Mouse (Mus musculus) adrenal gland, adult 2 months (tissue): Measurements from ENCODE around the gene Lrrn4cl. TPM values are rescaled to one million over a fixed set of nuclear protein-coding genes. Genes with fewer than 3 reads are reported as not detected.
"Not testable (repeated sequence)": the region's sequence is repeated elsewhere in the genome, so short reads cannot be mapped to it uniquely, and the experiment has no call there.

Experiments used
- DNase-seq: peaks from one replicate; pipeline ENCODE4 v3.0.0; 2021
- microRNA-seq, 2 experiments: library from miRNA; unstranded; fragments of <30 nt; microRNA quantifications; one replicate each; pipeline ENCODE4 v1.2.0; 2021
- polyA plus RNA-seq: library from polyadenylated mRNA; depleted of rRNA; stranded (reverse); fragments of >200 nt; gene quantifications from 2 replicates; pipeline ENCODE4 v1.2.3, GENCODE M21; 2012; rRNA removed
- total RNA-seq, 2 experiments: library from RNA; stranded (reverse); gene quantifications; 2 replicates each; pipeline ENCODE4 v1.2.3; 2021

The Lrrn4cl gene
- total and polyA plus RNA-seq, 3 experiments: 1.3 to 6.2 (median 2.2) TPM

DNA sequence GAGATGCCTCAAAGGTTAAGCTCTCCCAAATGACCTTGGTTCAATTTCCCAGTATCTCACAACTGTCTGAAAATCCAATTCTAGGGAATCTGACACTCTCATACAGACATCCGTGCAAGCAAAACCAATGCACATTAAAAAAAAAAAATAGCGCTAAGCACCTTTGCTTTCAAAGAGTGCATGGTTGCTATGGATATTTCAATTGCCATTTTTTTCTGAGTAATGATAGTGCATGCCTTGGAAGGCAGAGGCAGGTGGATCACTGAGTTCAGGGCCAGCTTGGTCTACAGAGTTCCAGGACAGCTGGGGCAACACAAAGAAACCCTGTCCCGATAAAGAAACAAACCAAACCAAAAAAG lies 30.4 kb downstream of the Lrrn4cl start:
- no peak for DNase-seq

DNA sequence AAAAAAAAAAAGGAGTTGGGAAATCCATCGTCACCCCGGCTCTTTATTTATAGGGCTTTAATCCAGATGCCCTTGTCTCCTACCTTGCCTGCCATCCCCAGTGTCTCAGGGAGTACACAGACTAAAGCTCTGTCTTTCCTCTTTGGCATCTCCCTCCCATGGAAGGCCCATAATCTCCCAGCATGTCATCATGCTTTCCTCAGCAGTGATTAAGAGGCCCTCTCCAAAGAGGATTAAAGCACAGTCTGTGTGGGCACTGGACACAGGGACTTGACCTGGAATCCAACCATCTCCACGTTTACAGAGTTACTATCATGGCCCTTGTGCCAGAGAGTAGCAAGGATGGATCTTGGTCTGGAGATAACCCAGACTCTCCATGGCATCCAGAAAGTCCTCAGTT lies 33.0 kb downstream of the Lrrn4cl start, which contains the start of the genes Lbhd1 and Gm49403:
Gene Lbhd1, plus strand, starts transcription at position 117 of the 400 bp plus-strand sequence.
Gene Gm49403, plus strand, starts transcription at position 315 of the 400 bp plus-strand sequence.
- no peak for DNase-seq

DNA sequence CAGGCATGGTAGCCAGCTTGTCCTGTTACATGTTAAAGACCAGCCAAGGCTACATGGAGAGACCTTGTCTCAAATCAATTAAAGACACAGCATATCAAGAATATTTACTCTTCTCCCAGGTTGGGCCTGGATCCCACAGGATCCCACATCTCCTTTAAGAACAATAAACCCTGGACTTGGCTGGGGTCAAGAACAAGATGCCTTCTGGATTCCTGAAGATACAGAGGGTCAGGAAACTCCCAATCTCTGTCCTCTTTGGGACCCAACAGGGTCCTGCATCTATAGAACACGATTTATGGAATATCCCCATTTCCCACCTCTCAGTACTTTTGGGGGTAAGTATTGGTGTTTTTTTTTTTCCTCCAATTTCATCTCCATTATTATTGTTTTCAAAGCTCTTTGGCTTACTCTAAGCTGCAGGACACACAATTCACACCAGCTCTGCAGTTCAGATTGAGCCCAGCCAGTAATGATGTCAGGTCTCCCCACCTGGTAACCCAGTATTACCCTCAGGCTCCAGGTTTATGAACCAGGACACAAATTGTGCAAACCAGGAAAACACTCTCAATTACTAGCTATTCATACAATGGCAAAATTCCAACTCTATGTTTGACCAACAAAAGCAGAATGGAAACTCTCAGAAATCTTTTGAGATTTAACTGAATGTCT lies 36.5 kb downstream of the Lrrn4cl start:
- DNase-seq: no peak

DNA sequence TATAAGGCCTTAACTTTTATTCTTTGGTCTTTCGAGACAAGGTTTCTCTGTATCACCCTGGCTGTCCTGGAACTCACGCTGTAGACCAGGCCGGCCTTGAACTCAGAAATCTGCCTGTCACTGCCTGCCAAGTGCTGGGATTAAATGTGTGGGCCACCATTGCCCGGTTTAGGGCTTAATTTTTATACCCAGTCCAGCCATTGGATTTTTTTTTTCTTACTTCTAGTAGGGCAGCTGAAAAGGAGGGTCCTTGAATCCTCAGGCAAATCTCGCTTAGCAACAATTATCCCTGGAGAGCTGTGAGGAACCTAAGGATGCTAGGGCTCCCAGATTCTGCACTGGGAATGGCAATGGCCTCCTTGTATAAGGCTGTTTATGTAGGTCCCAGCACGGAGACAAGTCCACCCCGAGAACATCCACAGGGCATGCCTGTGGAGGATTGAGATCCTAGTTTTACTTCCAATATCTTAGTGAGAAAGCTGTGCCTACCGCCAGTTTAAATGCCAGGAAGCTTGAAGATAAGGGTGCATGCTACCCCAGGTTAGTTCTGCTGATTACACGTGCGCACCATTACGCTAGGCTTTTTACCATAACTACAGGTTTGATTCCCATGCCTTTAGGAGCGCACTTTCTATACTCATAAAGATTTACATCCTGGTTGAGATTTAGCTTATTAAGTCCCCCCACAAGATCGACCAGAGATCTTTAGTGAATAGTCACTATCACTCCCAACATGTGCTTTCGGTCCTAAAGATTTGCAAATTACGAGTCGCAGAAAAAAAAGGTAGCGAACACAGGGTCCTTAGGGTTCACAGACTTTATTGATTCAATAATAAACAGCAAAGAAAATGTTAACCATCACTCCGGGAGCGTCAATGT lies 37.3 kb downstream of the Lrrn4cl start:
- no peak for DNase-seq

GRCm38 (mm10) chr19:8888511-8889385 lies 38.2 kb downstream of the Lrrn4cl start, which contains the start of the genes 1810009A15Rik and Gm49416:
1810009A15Rik (plus strand) TSS chr19:8888853.
Gm49416 (plus strand) TSS chr19:8888926.
- DNase-seq: peak; percentile 96

DNA sequence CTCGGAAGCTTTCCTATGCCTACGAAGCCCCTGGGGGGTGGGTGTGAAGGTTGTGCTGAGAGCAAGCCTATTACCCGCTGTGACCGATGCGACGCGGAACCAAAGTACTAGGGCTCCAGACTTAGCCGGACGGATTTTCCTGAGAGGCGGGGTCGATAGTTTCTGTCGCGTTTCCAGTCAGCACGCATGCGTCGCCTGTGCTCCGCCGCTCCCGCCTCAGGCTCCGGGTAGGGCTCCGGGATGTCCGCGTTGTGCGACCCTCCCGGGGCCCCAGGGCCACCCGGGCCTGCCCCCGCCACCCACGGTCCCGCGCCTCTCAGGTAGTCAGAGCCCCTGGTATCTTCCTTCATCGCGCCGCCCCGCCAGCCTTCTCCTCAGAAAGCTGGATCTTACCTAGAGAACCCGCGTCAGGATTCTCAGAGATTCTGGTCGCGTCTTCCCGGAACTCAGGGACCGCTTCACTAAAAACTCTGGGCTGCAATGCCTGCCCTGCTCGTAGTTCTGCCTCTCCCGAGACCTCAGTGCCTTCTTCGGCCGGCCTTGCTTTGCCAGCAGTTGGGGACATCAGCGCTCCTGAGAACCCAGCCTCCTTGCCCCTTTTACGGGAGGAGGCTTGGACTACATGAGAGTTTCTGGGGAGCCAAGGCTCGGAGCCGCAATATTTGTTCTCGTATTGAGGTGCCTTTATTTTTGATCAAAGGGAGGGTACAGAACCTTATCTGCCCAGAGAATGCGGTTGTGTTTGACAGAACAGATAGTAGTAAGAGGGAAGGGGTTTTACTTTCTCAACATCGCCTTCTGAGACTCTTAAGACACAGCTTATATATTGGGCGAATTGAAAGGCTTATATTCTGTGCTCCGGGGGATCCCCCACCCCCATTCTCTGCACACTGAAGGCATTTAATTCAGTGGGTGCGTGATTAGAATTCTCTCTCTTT lies 42.5 kb downstream of the Lrrn4cl start, which contains the start of gene Ints5:
Gene Ints5, plus strand, starts transcription at position 177 of the 938 bp plus-strand sequence.
- DNase-seq: peak; percentile 89

DNA sequence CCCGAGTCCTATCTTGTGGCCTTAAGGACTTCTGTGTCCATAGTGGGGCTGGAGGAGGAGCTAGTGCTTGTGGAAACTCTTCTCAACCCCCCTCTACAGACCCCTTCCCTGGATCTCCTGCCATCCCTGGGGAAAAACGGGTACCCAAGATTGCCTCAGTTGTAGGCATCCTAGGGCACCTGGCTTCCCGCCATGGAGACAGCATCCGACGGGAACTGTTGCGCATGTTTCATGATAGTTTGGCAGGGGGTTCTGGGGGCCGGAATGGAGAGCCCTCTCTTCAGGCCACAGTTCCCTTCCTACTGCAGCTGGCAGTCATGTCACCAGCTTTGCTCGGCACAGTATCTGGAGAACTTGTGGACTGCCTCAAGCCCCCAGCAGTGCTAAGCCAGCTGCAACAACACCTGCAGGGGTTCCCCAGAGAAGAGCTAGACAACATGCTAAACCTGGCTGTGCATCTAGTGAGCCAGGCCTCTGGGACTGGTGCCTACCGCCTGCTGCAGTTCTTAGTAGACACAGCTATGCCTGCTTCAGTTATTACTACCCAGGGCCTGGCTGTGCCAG lies 44.9 kb downstream of the Lrrn4cl start:
- no peak for DNase-seq

- not testable (repeated sequence) for DNase-seq
Observed at GRCm38 (mm10) chr19:8896231-8896630, 45.7 kb downstream of the Lrrn4cl start.

- DNase-seq: peak; percentile 62
Observed at GRCm38 (mm10) chr19:8897211-8897864, 46.8 kb downstream of the Lrrn4cl start.

- peak; percentile 97 for DNase-seq
Observed at GRCm38 (mm10) chr19:8897865-8898495, 47.4 kb downstream of the Lrrn4cl start, which contains the start of gene Ganab. Ganab (plus strand) TSS chr19:8898071.

- DNase-seq: no peak
Observed at GRCm38 (mm10) chr19:8898576-8898975, 48.0 kb downstream of the Lrrn4cl start.

- no peak for DNase-seq
Observed at GRCm38 (mm10) chr19:8899079-8899478, 48.5 kb downstream of the Lrrn4cl start.

GRCm38 (mm10) chr19:8903412-8903811 lies 52.8 kb downstream of the Lrrn4cl start:
- no peak for DNase-seq

Small RNA genes within 50 kb of the gene (microRNA-seq; reads per million reads assigned to microRNA genes)
- gene Mir5136: 0 to 0.22 reads per million in 2 experiments

Other genes starting within 250 kb of the Lrrn4cl start
Only the 30 nearest of the 33 such genes appear.
- 100 to 1,000 TPM; 202 to 548 TPM for gene Slc3a2, start 127.4 kb upstream of the Lrrn4cl start, total RNA-seq
- 162 and 192 TPM in 2 replicates for gene Slc3a2, start 127.4 kb upstream of the Lrrn4cl start, polyA plus RNA-seq
- 10 to 100 TPM; 54.3 to 77.1 TPM for gene Wdr74, start 114.9 kb upstream of the Lrrn4cl start, total RNA-seq
- 23.4 and 24.0 TPM in 2 replicates for gene Wdr74, start 114.9 kb upstream of the Lrrn4cl start, polyA plus RNA-seq
- under 1 TPM; 0.79 to 0.84 TPM for gene 1700092M07Rik, start 110.0 kb upstream of the Lrrn4cl start, total RNA-seq
- not detected in 2 replicates for gene 1700092M07Rik, start 110.0 kb upstream of the Lrrn4cl start, polyA plus RNA-seq
- gene Stx5a, start 109.4 kb upstream of the Lrrn4cl start, total RNA-seq: 10 to 100 TPM; 80.4 to 95.4 TPM
- 67.1 and 73.5 TPM in 2 replicates for gene Stx5a, start 109.4 kb upstream of the Lrrn4cl start, polyA plus RNA-seq
- gene Nxf1, start 93.7 kb upstream of the Lrrn4cl start, total RNA-seq: 100 to 1,000 TPM; 102 to 165 TPM
- 43.4 and 48.0 TPM in 2 replicates for gene Nxf1, start 93.7 kb upstream of the Lrrn4cl start, polyA plus RNA-seq
- gene Tmem223, start 79.8 kb upstream of the Lrrn4cl start, total RNA-seq: 100 to 1,000 TPM; 114 to 134 TPM
- gene Tmem223, start 79.8 kb upstream of the Lrrn4cl start, polyA plus RNA-seq: 352 and 381 TPM in 2 replicates
- gene Tmem179b, start 76.3 kb upstream of the Lrrn4cl start, total RNA-seq: 10 to 100 TPM; 60.9 to 62.7 TPM
- gene Tmem179b, start 76.3 kb upstream of the Lrrn4cl start, polyA plus RNA-seq: 163 and 218 TPM in 2 replicates
- gene Taf6l, start 64.4 kb upstream of the Lrrn4cl start, total RNA-seq: 10 to 100 TPM; 11.9 to 17.2 TPM
- gene Taf6l, start 64.4 kb upstream of the Lrrn4cl start, polyA plus RNA-seq: 22.4 and 25.1 TPM in 2 replicates
- 100 to 1,000 TPM in 1 of 2 experiments, 10 to 100 TPM in 1; 71.9 to 103 TPM for gene Polr2g, start 52.2 kb upstream of the Lrrn4cl start, total RNA-seq
- gene Polr2g, start 52.2 kb upstream of the Lrrn4cl start, polyA plus RNA-seq: 24.0 and 25.9 TPM in 2 replicates
- gene Zbtb3, start 48.2 kb upstream of the Lrrn4cl start, total RNA-seq: 1 to 10 TPM; 2.1 to 3.4 TPM
- 1.9 and 2.4 TPM in 2 replicates for gene Zbtb3, start 48.2 kb upstream of the Lrrn4cl start, polyA plus RNA-seq
- gene Ttc9c, start 31.4 kb upstream of the Lrrn4cl start, total RNA-seq: 10 to 100 TPM; 28.8 to 39.3 TPM
- gene Ttc9c, start 31.4 kb upstream of the Lrrn4cl start, polyA plus RNA-seq: 5.4 and 7.0 TPM in 2 replicates
- gene Hnrnpul2, start 30.8 kb upstream of the Lrrn4cl start, total RNA-seq: 10 to 100 TPM; 56.3 to 57.4 TPM
- 8.4 and 10.0 TPM in 2 replicates for gene Hnrnpul2, start 30.8 kb upstream of the Lrrn4cl start, polyA plus RNA-seq
- gene AC129217.1, start 21.0 kb upstream of the Lrrn4cl start, total RNA-seq: 10 to 100 TPM in 1 of 2 experiments, not detected in 1; 11.6 TPM
- not detected in 2 replicates for gene AC129217.1, start 21.0 kb upstream of the Lrrn4cl start, polyA plus RNA-seq
- 100 to 1,000 TPM; 178 to 191 TPM for gene Bscl2, start 13.3 kb upstream of the Lrrn4cl start, total RNA-seq
- gene Bscl2, start 13.3 kb upstream of the Lrrn4cl start, polyA plus RNA-seq: 373 and 386 TPM in 2 replicates
- 1 to 10 TPM; 5.7 to 7.0 TPM for gene Gng3, start 11.6 kb upstream of the Lrrn4cl start, total RNA-seq
- gene Gng3, start 11.6 kb upstream of the Lrrn4cl start, polyA plus RNA-seq: 6.8 and 7.3 TPM in 2 replicates
- gene Ubxn1, start 20.7 kb downstream of the Lrrn4cl start, total RNA-seq: 100 to 1,000 TPM; 197 to 224 TPM
- 140 and 142 TPM in 2 replicates for gene Ubxn1, start 20.7 kb downstream of the Lrrn4cl start, polyA plus RNA-seq
- gene Uqcc3, start 30.2 kb downstream of the Lrrn4cl start, total RNA-seq: 10 to 100 TPM; 48.7 to 76.9 TPM
- 16.0 and 18.1 TPM in 2 replicates for gene Uqcc3, start 30.2 kb downstream of the Lrrn4cl start, polyA plus RNA-seq
- 10 to 100 TPM in 1 of 2 experiments, 1 to 10 TPM in 1; 5.8 to 13.3 TPM for gene Lbhd1, start 33.0 kb downstream of the Lrrn4cl start, total RNA-seq
- gene Lbhd1, start 33.0 kb downstream of the Lrrn4cl start, polyA plus RNA-seq: 0.28 and 1.1 TPM in 2 replicates
- not detected for gene Gm49403, start 33.2 kb downstream of the Lrrn4cl start, total RNA-seq
- not detected in 2 replicates for gene Gm49403, start 33.2 kb downstream of the Lrrn4cl start, polyA plus RNA-seq
- gene 1810009A15Rik, start 38.1 kb downstream of the Lrrn4cl start, total RNA-seq: 10 to 100 TPM; 46.8 to 53.6 TPM
- gene 1810009A15Rik, start 38.1 kb downstream of the Lrrn4cl start, polyA plus RNA-seq: 4.3 and 5.6 TPM in 2 replicates
- 1 to 10 TPM; 3.2 to 4.5 TPM for gene Gm49416, start 38.2 kb downstream of the Lrrn4cl start, total RNA-seq
- gene Gm49416, start 38.2 kb downstream of the Lrrn4cl start, polyA plus RNA-seq: not detected in 2 replicates
- gene Ints5, start 42.2 kb downstream of the Lrrn4cl start, total RNA-seq: 10 to 100 TPM; 21.5 to 23.7 TPM
- gene Ints5, start 42.2 kb downstream of the Lrrn4cl start, polyA plus RNA-seq: 23.5 and 29.6 TPM in 2 replicates
- gene Ganab, start 47.3 kb downstream of the Lrrn4cl start, total RNA-seq: 100 to 1,000 TPM; 172 to 199 TPM
- 77.2 and 98.7 TPM in 2 replicates for gene Ganab, start 47.3 kb downstream of the Lrrn4cl start, polyA plus RNA-seq
- 10 to 100 TPM; 57.0 to 70.5 TPM for gene B3gat3, start 69.6 kb downstream of the Lrrn4cl start, total RNA-seq
- 147 and 159 TPM in 2 replicates for gene B3gat3, start 69.6 kb downstream of the Lrrn4cl start, polyA plus RNA-seq
- 10 to 100 TPM; 37.0 to 46.9 TPM for gene Rom1, start 78.6 kb downstream of the Lrrn4cl start, total RNA-seq
- 105 and 116 TPM in 2 replicates for gene Rom1, start 78.6 kb downstream of the Lrrn4cl start, polyA plus RNA-seq
- gene Eml3, start 78.8 kb downstream of the Lrrn4cl start, total RNA-seq: 10 to 100 TPM; 39.7 to 51.0 TPM
- 70.6 and 80.7 TPM in 2 replicates for gene Eml3, start 78.8 kb downstream of the Lrrn4cl start, polyA plus RNA-seq
- 10 to 100 TPM; 81.8 to 86.1 TPM for gene Mta2, start 91.1 kb downstream of the Lrrn4cl start, total RNA-seq
- gene Mta2, start 91.1 kb downstream of the Lrrn4cl start, polyA plus RNA-seq: 15.9 and 20.6 TPM in 2 replicates
- 10 to 100 TPM; 19.6 to 23.9 TPM for gene Tut1, start 103.1 kb downstream of the Lrrn4cl start, total RNA-seq
- 16.3 and 22.4 TPM in 2 replicates for gene Tut1, start 103.1 kb downstream of the Lrrn4cl start, polyA plus RNA-seq
- gene Eef1g, start 116.3 kb downstream of the Lrrn4cl start, total RNA-seq: 100 to 1,000 TPM; 331 to 355 TPM
- gene Eef1g, start 116.3 kb downstream of the Lrrn4cl start, polyA plus RNA-seq: 63.8 and 90.8 TPM in 2 replicates
- 100 to 1,000 TPM in 1 of 2 experiments, 10 to 100 TPM in 1; 91.1 to 152 TPM for gene Ahnak, start 138.5 kb downstream of the Lrrn4cl start, total RNA-seq
- 5.4 and 7.4 TPM in 2 replicates for gene Ahnak, start 138.5 kb downstream of the Lrrn4cl start, polyA plus RNA-seq